Mouse (Mus musculus) urinary bladder, postnatal 4 days (tissue): ENCODE results near the gene Ngrn.

ENCODE experiments used
- DNase-seq, 2 experiments: peaks; one replicate each; pipeline ENCODE4 v3.0.0; 2021 to 2022; ENCODE audit warnings: low spot score in 2 of 2

Ngrn gene

DNA sequence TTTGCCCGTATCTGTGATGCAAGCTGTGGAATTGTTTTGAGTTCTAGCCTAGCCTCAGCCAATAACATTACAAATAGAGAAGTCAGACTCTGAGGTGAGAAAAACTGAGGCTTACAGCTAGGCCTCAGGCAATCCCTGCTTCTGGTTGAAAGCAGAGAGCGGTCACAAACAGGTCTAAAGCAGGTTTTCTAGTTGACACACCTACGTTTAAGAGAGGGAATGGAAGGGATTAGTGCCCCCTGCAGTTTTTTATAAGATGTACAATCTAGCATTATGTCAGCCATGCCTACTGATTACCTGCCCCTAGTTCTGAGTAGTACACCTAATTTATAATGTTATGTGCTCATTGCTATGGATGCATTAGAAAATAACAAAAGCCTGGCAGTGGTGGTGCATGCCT lies 46.8 kb downstream of the Ngrn start:
- DNase-seq = no peak

DNA sequence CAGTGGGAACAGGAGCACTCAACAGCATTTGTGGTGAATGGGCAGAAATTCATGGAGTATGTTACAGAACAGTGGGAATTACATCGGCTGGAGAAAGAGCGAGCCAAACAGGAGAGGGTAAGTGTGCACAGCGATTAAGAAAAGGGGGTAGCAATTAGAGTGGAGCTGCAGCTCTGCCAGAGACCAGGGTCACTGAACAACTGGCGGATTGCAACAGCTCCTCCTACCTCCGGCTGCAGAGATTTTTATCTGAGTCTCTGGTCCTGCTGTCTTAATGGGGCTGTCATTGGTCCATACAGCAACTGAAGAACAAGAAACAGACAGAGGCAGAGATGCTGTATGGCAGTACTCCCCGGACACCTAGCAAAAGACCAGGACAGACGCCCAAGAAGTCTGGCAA lies 49.8 kb downstream of the Ngrn start:
- no peak for DNase-seq
